Mouse (Mus musculus): ENCODE data around the gene Tmem189. TPM values are rescaled to one million over a fixed set of nuclear protein-coding genes. Genes with fewer than 3 reads are reported as not detected.

The Tmem189 gene
- polyA plus RNA-seq, 1 experiment from 2014 or later: 39.3 TPM

- ATAC-seq (ENCODE audit: insufficient number of reproducible peaks, insufficient read depth, low FRiP score, low TSS enrichment, low read depth): no peak
These were observed 27.6 kb upstream of the Tmem189 start for GRCm38 (mm10) chr2:167717208-167717607.

GRCm38 (mm10) chr2:167715008-167715407 lies 25.4 kb upstream of the Tmem189 start:
- ATAC-seq (ENCODE audit: insufficient number of reproducible peaks, insufficient read depth, low FRiP score, low TSS enrichment, low read depth): no peak
- no peak overlapping the region for H3K9ac ChIP-seq (replicated peaks)

More at GRCm38 (mm10) chr2:167717208-167717607, 27.6 kb upstream of the Tmem189 start:
- Histone ChIP-seq H3K9ac (replicated peaks) (no peak overlapping the region), H3K4me3 (replicated peaks) (no peak overlapping the region), H3K27me3 (no peaks in the 10 kb centered on the region), H3K4me2 (no peak overlapping the region), H3K9me3 (no peaks in the 10 kb centered on the region), H3K4me1 (replicated peaks) (peaks cover 6% of the 10 kb centered on the region), H3K36me3 (no peaks in the 10 kb centered on the region), H3K27ac (no peak overlapping the region)
- 67% methylated on average over 1 of the region's 1 CpGs for WGBS

GRCm38 (mm10) chr2:167714298-167714697 lies 24.7 kb upstream of the Tmem189 start:
- WGBS: 92% methylated on average over 6 of the region's 6 CpGs

More at GRCm38 (mm10) chr2:167715008-167715407, 25.4 kb upstream of the Tmem189 start:
- Histone ChIP-seq H3K4me2 (no peak overlapping the region), H3K4me1 (replicated peaks) (peaks cover 3% of the 10 kb centered on the region; the same call in 1 of the 2 replicates), H3K4me3 (replicated peaks) (no peak overlapping the region), H3K27me3 (no peaks in the 10 kb centered on the region), H3K36me3 (no peaks in the 10 kb centered on the region), H3K9me3 (no peaks in the 10 kb centered on the region), H3K27ac (no peak overlapping the region)
- WGBS: 73% methylated on average over 6 of the region's 6 CpGs

GRCm38 (mm10) chr2:167712872-167713821 lies 23.5 kb upstream of the Tmem189 start:
- no peaks in the 10 kb centered on the region for H3K9me3 ChIP-seq
- no peak overlapping the region for H3K9ac ChIP-seq (replicated peaks)
- no peak for ATAC-seq (ENCODE audit: insufficient number of reproducible peaks, insufficient read depth, low FRiP score, low TSS enrichment, low read depth)
- H3K27me3 ChIP-seq: no peaks in the 10 kb centered on the region
- no peak overlapping the region for H3K4me3 ChIP-seq (replicated peaks)
- no peaks in the 10 kb centered on the region for H3K36me3 ChIP-seq
- WGBS: 70% methylated on average over 18 of the region's 23 CpGs
- H3K4me1 ChIP-seq (replicated peaks): peaks cover 5% of the 10 kb centered on the region
- H3K27ac ChIP-seq: no peak overlapping the region
- no peak overlapping the region for H3K4me2 ChIP-seq

More at GRCm38 (mm10) chr2:167714298-167714697, 24.7 kb upstream of the Tmem189 start:
- H3K9ac ChIP-seq (replicated peaks): no peak overlapping the region
- no peak overlapping the region for H3K4me2 ChIP-seq
- H3K4me3 ChIP-seq (replicated peaks): no peak overlapping the region
- H3K9me3 ChIP-seq: no peaks in the 10 kb centered on the region
- no peaks in the 10 kb centered on the region for H3K36me3 ChIP-seq
- H3K27ac ChIP-seq: no peak overlapping the region
- no peak for ATAC-seq (ENCODE audit: insufficient number of reproducible peaks, insufficient read depth, low FRiP score, low TSS enrichment, low read depth)
- H3K4me1 ChIP-seq (replicated peaks): peaks cover 5% of the 10 kb centered on the region; the same call in 1 of the 2 replicates
- H3K27me3 ChIP-seq: no peaks in the 10 kb centered on the region

- no peaks in the 10 kb centered on the region for H3K9me3 ChIP-seq
- no peak overlapping the region for H3K27ac ChIP-seq
- H3K4me1 ChIP-seq (replicated peaks): peaks cover 13% of the 10 kb centered on the region
- no peaks in the 10 kb centered on the region for H3K27me3 ChIP-seq
- ATAC-seq (ENCODE audit: insufficient number of reproducible peaks, insufficient read depth, low FRiP score, low TSS enrichment, low read depth): no peak
- H3K4me2 ChIP-seq: no peak overlapping the region
- no peak overlapping the region for H3K4me3 ChIP-seq (replicated peaks)
- 80% methylated on average over 6 of the region's 6 CpGs for WGBS
- no peaks in the 10 kb centered on the region for H3K36me3 ChIP-seq
- H3K9ac ChIP-seq (replicated peaks): no peak overlapping the region
These were observed 21.0 kb upstream of the Tmem189 start for GRCm38 (mm10) chr2:167710574-167710973.

DNA sequence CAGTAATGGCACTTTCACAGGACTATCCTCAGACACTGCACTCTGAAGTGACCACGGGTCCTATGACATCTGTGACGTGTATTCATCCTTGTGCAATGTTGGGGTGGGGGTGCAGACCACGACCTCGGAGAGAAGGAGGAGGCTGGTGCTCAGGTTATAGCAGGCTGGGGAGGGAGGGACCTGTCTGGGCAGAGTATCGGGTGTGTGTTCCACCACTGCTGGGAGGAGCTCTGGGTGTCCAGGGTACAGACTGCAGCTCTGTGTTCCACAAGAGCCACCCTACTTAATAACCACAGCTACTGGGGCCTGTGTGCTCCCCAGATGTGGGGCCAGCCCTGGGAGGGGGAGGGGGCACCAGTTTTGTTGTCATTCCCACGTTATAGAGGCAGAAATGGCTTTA lies 20.3 kb upstream of the Tmem189 start:
- H3K27me3 ChIP-seq: no peaks in the 10 kb centered on the region
- no peaks in the 10 kb centered on the region for H3K9me3 ChIP-seq
- H3K27ac ChIP-seq: no peak overlapping the region
- H3K36me3 ChIP-seq: no peaks in the 10 kb centered on the region
- no peak overlapping the region for H3K4me3 ChIP-seq (replicated peaks)
- ATAC-seq (ENCODE audit: insufficient number of reproducible peaks, insufficient read depth, low FRiP score, low TSS enrichment, low read depth): no peak
- H3K4me2 ChIP-seq: no peak overlapping the region
- peaks cover 14% of the 10 kb centered on the region for H3K4me1 ChIP-seq (replicated peaks)
- H3K9ac ChIP-seq (replicated peaks): no peak overlapping the region
- 51% methylated on average over 6 of the region's 6 CpGs for WGBS

DNA sequence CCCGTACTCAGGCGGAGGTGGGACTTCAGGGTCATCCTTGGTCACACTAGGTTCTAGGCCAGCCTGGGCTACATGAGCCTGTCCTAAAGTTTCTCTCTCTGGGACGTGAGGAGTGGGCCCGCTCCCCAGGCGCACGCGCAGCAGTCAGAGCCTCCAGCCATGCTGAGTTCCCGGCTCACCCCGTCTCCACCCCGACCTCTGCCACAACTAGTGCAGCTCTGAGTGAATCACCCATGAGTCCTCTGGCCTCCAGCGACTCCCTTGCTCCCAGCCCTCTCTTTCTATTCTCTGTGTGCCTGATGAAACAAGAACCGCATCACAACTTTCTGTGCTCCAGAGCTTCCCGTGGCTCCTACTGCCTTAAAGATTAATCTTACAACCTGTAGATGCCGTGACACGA lies 18.8 kb upstream of the Tmem189 start:
- no peaks in the 10 kb centered on the region for H3K27me3 ChIP-seq
- no peak overlapping the region for H3K27ac ChIP-seq
- no peaks in the 10 kb centered on the region for H3K9me3 ChIP-seq
- WGBS: 64% methylated on average over 15 of the region's 15 CpGs
- no peaks in the 10 kb centered on the region for H3K36me3 ChIP-seq
- H3K4me1 ChIP-seq (replicated peaks): peaks cover 14% of the 10 kb centered on the region
- H3K9ac ChIP-seq (replicated peaks): no peak overlapping the region
- no peak for ATAC-seq (ENCODE audit: insufficient number of reproducible peaks, insufficient read depth, low FRiP score, low TSS enrichment, low read depth)
- H3K4me2 ChIP-seq: no peak overlapping the region
- H3K4me3 ChIP-seq (replicated peaks): no peak overlapping the region

DNA sequence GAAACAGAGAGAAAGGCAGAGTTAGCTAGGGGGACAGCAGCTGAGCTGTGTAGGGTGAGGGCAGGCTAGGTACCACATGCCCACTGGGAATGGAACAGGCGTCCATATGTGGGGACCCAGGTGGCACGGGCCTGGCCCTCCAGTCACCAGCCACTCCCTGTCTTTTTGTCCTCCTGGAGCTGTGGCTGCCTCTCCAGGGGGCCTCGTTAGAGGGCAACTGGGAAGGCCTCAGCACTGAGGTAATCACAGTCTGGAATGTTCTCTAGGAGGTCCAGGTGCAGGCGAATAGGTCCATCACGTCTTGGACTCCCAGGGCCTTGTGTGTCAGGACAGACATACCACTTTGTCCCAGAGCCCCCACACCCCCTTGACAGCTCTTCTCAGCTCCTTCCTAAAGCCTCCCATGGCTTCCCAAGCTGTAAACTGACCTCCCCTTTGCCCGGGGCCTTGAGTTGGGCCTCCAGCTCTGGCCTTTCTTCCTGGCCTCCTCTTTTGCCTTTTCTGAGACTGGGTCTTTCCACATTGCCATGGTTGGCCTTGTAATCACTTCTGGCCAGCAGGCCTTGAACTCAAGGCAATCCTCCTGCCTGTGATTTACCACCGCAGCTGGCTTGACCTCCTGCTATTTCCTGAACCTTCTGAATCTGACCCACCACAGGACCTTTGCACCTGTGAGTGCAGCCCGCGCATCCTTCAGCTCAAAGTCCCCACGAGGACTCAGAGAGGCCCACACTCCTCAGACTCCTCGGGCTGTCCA lies 16.7 kb upstream of the Tmem189 start:
- H3K9me3 ChIP-seq: no peaks in the 10 kb centered on the region
- ATAC-seq (ENCODE audit: insufficient number of reproducible peaks, insufficient read depth, low FRiP score, low TSS enrichment, low read depth): no peak
- no peak overlapping the region for H3K4me3 ChIP-seq (replicated peaks)
- H3K36me3 ChIP-seq: no peaks in the 10 kb centered on the region
- H3K4me2 ChIP-seq: no peak overlapping the region
- H3K27ac ChIP-seq: no peak overlapping the region
- no peaks in the 10 kb centered on the region for H3K27me3 ChIP-seq
- 74% methylated on average over 11 of the region's 11 CpGs for WGBS
- H3K4me1 ChIP-seq (replicated peaks): peaks cover 14% of the 10 kb centered on the region
- no peak overlapping the region for H3K9ac ChIP-seq (replicated peaks)

DNA sequence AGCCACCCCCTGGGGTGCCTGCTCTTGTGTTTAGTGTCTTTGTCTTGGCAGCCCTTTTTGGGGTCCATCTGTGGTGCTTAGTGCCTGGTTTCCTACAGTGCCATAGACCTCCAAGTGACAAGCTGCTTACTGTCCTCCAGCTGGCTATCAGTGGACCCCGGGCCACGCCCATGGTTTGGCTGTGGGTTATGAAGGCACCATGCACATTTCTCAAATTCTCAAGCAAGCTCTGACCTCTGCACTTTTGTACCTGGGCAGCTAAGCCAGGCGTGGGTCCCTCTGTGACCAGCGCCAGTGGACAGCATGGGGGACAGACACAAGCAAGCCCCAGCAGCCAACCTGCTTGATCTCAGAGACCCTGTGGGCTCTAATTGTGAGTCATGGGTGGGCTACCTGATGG lies 14.8 kb upstream of the Tmem189 start:
- WGBS: 81% methylated on average over 4 of the region's 4 CpGs

GRCm38 (mm10) chr2:167702126-167702525 lies 12.5 kb upstream of the Tmem189 start:
- WGBS: 73% methylated on average over 6 of the region's 6 CpGs
- no peak overlapping the region for H3K4me2 ChIP-seq
- H3K9ac ChIP-seq (replicated peaks): no peak overlapping the region

More for the DNA sequence above, 14.8 kb upstream of the Tmem189 start:
- no peaks in the 10 kb centered on the region for H3K27me3 ChIP-seq
- no peaks in the 10 kb centered on the region for H3K36me3 ChIP-seq
- H3K4me2 ChIP-seq: no peak overlapping the region
- peaks cover 8% of the 10 kb centered on the region; the same call in 1 of the 2 replicates for H3K4me1 ChIP-seq (replicated peaks)
- H3K4me3 ChIP-seq (replicated peaks): no peak overlapping the region
- no peaks in the 10 kb centered on the region for H3K9me3 ChIP-seq
- ATAC-seq (ENCODE audit: insufficient number of reproducible peaks, insufficient read depth, low FRiP score, low TSS enrichment, low read depth): no peak
- no peak overlapping the region for H3K27ac ChIP-seq
- no peak overlapping the region for H3K9ac ChIP-seq (replicated peaks)

GRCm38 (mm10) chr2:167701472-167701871 lies 11.8 kb upstream of the Tmem189 start:
- Histone ChIP-seq H3K27me3 (no peaks in the 10 kb centered on the region), H3K36me3 (no peaks in the 10 kb centered on the region), H3K4me1 (replicated peaks) (peaks cover 8% of the 10 kb centered on the region; the same call in 1 of the 2 replicates), H3K4me2 (no peak overlapping the region), H3K9ac (replicated peaks) (no peak overlapping the region), H3K9me3 (no peaks in the 10 kb centered on the region), H3K4me3 (replicated peaks) (no peak overlapping the region), H3K27ac (no peak overlapping the region)
- WGBS: 77% methylated on average over 5 of the region's 5 CpGs
- no peak for ATAC-seq (ENCODE audit: insufficient number of reproducible peaks, insufficient read depth, low FRiP score, low TSS enrichment, low read depth)

More at GRCm38 (mm10) chr2:167702126-167702525, 12.5 kb upstream of the Tmem189 start:
- H3K4me3 ChIP-seq (replicated peaks): no peak overlapping the region
- ATAC-seq (ENCODE audit: insufficient number of reproducible peaks, insufficient read depth, low FRiP score, low TSS enrichment, low read depth): no peak
- H3K4me1 ChIP-seq (replicated peaks): peaks cover 8% of the 10 kb centered on the region; the same call in 1 of the 2 replicates
- no peaks in the 10 kb centered on the region for H3K9me3 ChIP-seq
- H3K27me3 ChIP-seq: no peaks in the 10 kb centered on the region
- H3K36me3 ChIP-seq: no peaks in the 10 kb centered on the region
- H3K27ac ChIP-seq: no peak overlapping the region
